Mouse (Mus musculus) lung, embryonic 14.5 days (tissue): ENCODE results near the gene Rab36. TPM values are rescaled to one million over a fixed set of nuclear protein-coding genes. Genes with fewer than 3 reads are reported as not detected.
A peak's percentile ranks its signal among the peaks of the same experiment; 100 is the strongest.

ENCODE experiments used
- ATAC-seq: fragments of 200-750 bp; cut with Nextera tagmentation; 2 replicates; pipeline ENCODE4 v1.8.0; 2017; ENCODE audit warnings: mild to moderate bottlenecking, moderate TSS enrichment, moderate library complexity; ENCODE audit not compliant: insufficient read depth
- DNase-seq: peaks from one replicate; pipeline ENCODE4 v3.0.0-alpha.2; 2015
- H3K27ac ChIP-seq: fragments of 300-500 bp; sonication (generic); 2 replicates; pipeline ENCODE4 v1.5.1; 2014; ENCODE audit warnings: low read depth, mild to moderate bottlenecking, moderate library complexity
- H3K27me3 ChIP-seq: fragments of 300-500 bp; sonication (generic); 2 replicates; pipeline ENCODE4 v1.6.1; 2014; ENCODE audit warnings: low read length, control low read depth; ENCODE audit not compliant: insufficient read depth
- H3K36me3 ChIP-seq: fragments of 300-500 bp; sonication (generic); 2 replicates; pipeline ENCODE4 v1.6.1; 2014; ENCODE audit warnings: control low read depth; ENCODE audit not compliant: insufficient read depth
- H3K4me1 ChIP-seq: fragments of 300-500 bp; sonication (generic); 2 replicates; pipeline ENCODE4 v1.6.1; 2014; ENCODE audit warnings: antibody characterized with exemption, control low read depth; ENCODE audit not compliant: insufficient read depth
- H3K4me2 ChIP-seq: fragments of 300-500 bp; sonication (generic); 2 replicates; pipeline ENCODE4 v1.6.1; 2014; ENCODE audit warnings: mild to moderate bottlenecking
- H3K4me3 ChIP-seq: fragments of 300-500 bp; sonication (generic); 2 replicates; pipeline ENCODE4 v1.5.1; 2014; ENCODE audit warnings: low read depth, low read length
- H3K9ac ChIP-seq: fragments of 300-500 bp; sonication (generic); 2 replicates; pipeline ENCODE4 v1.6.1; 2014
- H3K9me3 ChIP-seq: fragments of 300-500 bp; sonication (generic); 2 replicates; pipeline ENCODE4 v1.6.1; 2016; ENCODE audit warnings: low read depth, low read length, control low read depth
- CTCF ChIP-seq: IDR thresholded peaks from 2 replicates; pipeline ENCODE4 v1.5.1; 2016; ENCODE audit warnings: antibody characterized with exemption, low read depth
- WGBS: fragments of 180-500 bp; shearing (Covaris S2); extraction: QIAGEN DNeasy Blood & Tissue Kit; methylation state at CpG from one replicate; pipeline ENCODE4 v1.1.7; 2014; 5-methylcytosine and 5-hydroxymethylcytosine counted together
- polyA plus RNA-seq: library from polyadenylated mRNA; unstranded; fragments of >200 nt; fragmentation: Nextera tagmentation; extraction: Ambion mirVana; gene quantifications from 2 replicates; pipeline ENCODE4 v1.2.1, GENCODE M21; 2014

Gene Rab36
- polyA plus RNA-seq, 1 experiment from 2014 or later, result 14.8 TPM

DNA sequence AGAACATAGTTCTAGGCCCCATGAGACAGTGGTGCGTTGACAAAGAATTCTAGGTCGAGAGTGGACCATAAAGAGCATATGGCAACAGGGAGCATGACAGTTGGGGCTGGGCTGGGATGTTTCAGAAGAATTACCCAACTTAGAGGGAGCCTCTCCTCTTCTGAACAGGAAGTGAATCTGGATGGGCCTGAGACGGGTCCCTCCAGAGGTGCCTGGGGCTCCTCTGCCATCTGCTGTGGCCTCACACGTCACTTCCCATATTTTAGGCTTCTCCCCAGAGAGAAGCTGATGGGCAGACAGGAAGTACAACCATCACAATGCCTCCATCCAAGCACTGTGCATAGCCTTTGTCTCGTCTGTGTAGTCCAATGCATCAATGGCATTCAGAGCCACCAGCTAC, 18.8 kb downstream of the Rab36 start:
- Histone ChIP-seq H3K4me1 (peaks cover 7% of the 10 kb centered on the region), H3K4me2 (no peak overlapping the region), H3K9ac (no peak overlapping the region), H3K27ac (no peak overlapping the region), H3K27me3 (no peaks in the 10 kb centered on the region), H3K9me3 (no peaks in the 10 kb centered on the region), H3K36me3 (no peaks in the 10 kb centered on the region), H3K4me3 (no peak overlapping the region)
- DNase-seq (no peak), ATAC-seq (no peak)
- WGBS, result 62% methylated on average over 5 of the region's 5 CpGs
- no peak for TF ChIP-seq CTCF

DNA sequence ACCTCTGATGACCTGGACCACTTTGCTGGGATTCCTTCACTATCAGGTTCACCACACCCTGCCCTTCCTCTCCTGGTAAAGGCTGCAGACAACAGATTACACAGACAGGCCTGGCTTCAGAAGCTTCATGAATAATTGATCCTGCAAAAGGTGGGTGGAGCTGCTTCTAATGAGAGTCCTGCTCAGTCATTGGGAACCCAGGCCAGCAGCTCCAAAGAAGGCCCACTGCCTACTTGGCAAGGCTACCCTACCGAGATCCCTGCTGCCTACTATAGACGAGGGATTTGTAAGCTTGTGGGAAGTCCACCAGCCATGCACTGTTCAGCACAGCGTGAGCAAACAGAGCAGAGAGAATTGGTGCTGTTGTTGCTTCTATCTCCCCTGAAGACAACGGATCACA, 19.4 kb downstream of the Rab36 start:
- Histone ChIP-seq H3K4me3 (no peak overlapping the region), H3K36me3 (no peaks in the 10 kb centered on the region), H3K9ac (no peak overlapping the region), H3K4me2 (no peak overlapping the region), H3K27me3 (no peaks in the 10 kb centered on the region), H3K27ac (no peak overlapping the region), H3K9me3 (no peaks in the 10 kb centered on the region), H3K4me1 (peaks cover 7% of the 10 kb centered on the region)
- ATAC-seq (no peak), DNase-seq (no peak)
- no peak for TF ChIP-seq CTCF
- 17% methylated on average over 4 of the region's 4 CpGs for whole genome bisulfite sequencing

DNA sequence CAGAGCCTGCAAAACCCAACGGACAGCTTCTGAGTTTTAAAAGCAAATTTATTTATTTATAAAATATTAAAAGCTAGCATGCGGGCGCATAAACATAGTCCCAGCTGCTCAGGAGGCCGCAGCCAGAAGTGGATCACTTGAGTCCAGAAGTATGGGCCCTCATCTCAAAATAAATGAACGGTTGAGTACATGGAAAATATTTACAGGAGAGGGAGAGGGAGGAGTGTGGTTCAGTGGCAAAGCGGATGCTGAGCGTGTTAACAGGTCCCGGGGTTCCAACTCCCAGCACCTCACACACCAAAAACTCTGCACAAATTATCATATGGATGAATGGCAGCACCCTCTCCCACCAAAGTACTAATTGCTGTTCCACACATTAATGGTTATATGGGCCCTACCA, 21.5 kb downstream of the Rab36 start:
- Histone ChIP-seq H3K27me3 (no peaks in the 10 kb centered on the region), H3K9ac (no peak overlapping the region), H3K4me3 (no peak overlapping the region), H3K9me3 (no peaks in the 10 kb centered on the region), H3K27ac (no peak overlapping the region), H3K36me3 (no peaks in the 10 kb centered on the region), H3K4me1 (peaks cover 20% of the 10 kb centered on the region), H3K4me2 (no peak overlapping the region)
- WGBS, result 42% methylated on average over 8 of the region's 8 CpGs
- ATAC-seq, result no peak
- TF ChIP-seq CTCF, result no peak
- DNase-seq, result peak; percentile 35

DNA sequence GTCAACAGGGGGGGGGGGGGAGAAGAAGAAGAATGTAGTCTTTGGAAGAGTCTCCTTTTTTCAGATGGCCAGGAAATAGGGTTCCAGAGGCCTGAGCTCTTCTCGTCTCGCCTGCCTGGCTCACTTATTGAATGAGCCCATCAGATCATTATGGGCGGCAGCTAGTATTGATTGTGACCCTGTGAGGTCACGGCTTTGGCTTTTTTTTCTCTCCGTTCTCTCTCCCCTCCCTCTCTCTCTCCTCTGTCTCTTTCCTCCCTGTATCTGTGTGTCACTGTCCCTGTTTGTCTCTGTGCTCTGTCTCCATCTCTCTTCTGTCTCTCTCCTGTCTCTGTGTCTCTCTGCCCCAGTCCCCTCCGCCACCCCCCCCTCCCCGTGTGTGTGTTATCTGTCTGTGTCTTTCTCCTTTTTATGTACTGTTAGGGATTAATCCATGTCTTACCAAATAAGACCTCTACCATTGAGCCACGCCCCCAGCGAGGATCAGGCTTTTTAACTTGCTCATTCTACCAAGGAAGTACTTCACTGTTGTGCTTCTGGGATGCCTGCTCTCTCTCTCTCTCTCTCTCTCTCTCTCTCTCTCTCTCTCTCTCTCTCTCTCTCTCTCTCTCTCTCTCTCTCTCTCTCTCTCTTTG, 22.0 kb downstream of the Rab36 start:
- Histone ChIP-seq H3K27ac (no peak overlapping the region), H3K9me3 (no peaks in the 10 kb centered on the region), H3K9ac (no peak overlapping the region), H3K36me3 (no peaks in the 10 kb centered on the region), H3K4me3 (no peak overlapping the region), H3K4me2 (peak overlapping the region; percentile 10; the same call in 1 of the 2 replicates), H3K4me1 (peaks cover 23% of the 10 kb centered on the region), H3K27me3 (no peaks in the 10 kb centered on the region)
- DNase-seq, result peak; percentile 61
- WGBS, result 32% methylated on average over 9 of the region's 9 CpGs
- no peak for ATAC-seq
- no peak for TF ChIP-seq CTCF

DNA sequence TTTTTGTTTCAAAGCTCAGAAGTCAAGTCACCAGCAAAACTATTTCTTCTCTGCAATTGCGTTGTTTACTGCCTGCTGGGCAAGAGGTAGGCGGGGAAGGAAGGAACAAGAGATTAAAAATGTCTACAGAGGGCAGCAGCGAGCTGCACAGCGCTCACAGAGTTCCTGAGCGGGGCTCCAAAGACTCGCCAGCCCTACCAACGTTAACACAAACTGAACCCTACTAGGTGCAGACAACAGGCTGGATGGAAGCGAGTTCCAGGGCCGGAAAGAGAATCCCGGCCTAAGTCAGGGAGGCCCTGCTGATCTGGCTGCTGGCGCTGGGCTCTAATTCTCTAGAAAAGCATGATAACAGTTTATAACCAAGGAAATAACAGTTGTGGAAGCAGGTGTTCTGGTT, 22.5 kb downstream of the Rab36 start:
- no peak overlapping the region for H3K9ac ChIP-seq
- TF ChIP-seq CTCF, result peak; percentile 81
- no peak overlapping the region for H3K27ac ChIP-seq
- no peaks in the 10 kb centered on the region for H3K27me3 ChIP-seq
- no peaks in the 10 kb centered on the region for H3K36me3 ChIP-seq
- no peak overlapping the region for H3K4me3 ChIP-seq
- DNase-seq (peak; percentile 91), ATAC-seq (0 out of 2 replicates have a peak, but pooled peaks have one; percentile 28)
- peak overlapping the region; percentile 94 for H3K4me2 ChIP-seq
- under 1% methylated on average over 11 of the region's 11 CpGs for WGBS
- peaks cover 23% of the 10 kb centered on the region for H3K4me1 ChIP-seq
- no peaks in the 10 kb centered on the region for H3K9me3 ChIP-seq

DNA sequence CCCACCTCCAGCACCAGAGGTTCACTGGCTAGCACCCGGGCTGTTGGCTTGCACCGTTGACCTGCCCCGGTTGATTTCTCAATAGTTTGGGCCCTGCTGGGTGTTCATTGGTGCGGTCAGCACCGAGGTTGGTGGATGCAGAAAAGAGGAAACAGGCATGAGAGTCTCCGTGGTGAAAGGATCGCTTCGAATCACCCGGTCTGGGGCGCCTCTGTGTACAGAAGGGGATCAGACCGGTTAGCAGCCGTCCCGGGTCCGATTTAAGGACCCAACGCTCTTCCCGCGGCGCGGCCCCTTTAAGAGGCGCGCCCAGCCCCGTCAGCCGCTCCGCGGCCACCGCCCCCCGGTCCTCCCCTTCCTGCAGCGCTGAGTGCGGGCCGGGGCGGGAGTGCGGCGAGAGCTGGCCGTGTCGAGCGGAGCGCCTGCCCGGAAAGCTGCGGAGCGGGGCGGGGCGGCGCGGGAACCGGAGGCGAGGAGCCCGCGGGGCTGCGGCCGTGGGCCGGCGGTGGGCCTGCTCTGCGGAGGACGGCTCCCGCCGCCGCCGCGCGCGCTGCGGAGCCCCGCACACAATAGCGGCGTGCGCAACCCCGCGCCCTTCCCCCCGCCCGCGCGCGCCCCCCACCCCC, 23.5 kb downstream of the Rab36 start, which contains the start of gene Bcr:
Gene Bcr (plus strand): TSS at position 376 of the 626 bp plus-strand sequence.
- Histone ChIP-seq H3K9me3 (no peaks in the 10 kb centered on the region), H3K27me3 (no peaks in the 10 kb centered on the region), H3K4me2 (peak within 1 kb of the TSS; percentile 94), H3K9ac (peak within 1 kb of the TSS; percentile 76), H3K4me3 (peak within 1 kb of the TSS; percentile 85), H3K4me1 (peaks cover 20% of the 10 kb centered on the region), H3K27ac (peak within 1 kb of the TSS; percentile 42; the same call in 1 of the 2 replicates), H3K36me3 (no peaks in the 10 kb centered on the region)
- ATAC-seq (peak; percentile 86), DNase-seq (peak; percentile 86)
- WGBS, result under 1% methylated on average over 28 of the region's 73 CpGs
- no peak for TF ChIP-seq CTCF

DNA sequence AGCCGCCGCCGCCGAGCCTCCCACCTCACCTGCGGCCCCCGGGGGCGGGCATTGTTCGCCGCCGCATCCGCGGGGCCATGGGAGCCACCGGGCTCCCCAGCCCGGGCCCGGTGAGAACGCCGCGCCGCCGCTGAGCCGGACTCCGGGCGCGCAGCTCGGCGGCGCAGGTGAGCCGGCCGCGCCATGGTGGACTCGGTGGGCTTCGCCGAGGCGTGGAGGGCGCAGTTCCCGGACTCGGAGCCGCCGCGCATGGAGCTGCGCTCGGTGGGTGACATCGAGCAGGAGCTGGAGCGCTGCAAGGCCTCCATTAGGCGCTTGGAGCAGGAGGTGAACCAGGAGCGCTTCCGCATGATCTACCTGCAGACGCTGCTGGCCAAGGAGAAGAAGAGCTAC, 24.0 kb downstream of the Rab36 start:
- peak overlapping the region; percentile 76 for H3K9ac ChIP-seq
- DNase-seq (peak; percentile 37), ATAC-seq (peak; percentile 4)
- H3K9me3 ChIP-seq, result no peaks in the 10 kb centered on the region
- H3K27me3 ChIP-seq, result no peaks in the 10 kb centered on the region
- peak overlapping the region; percentile 85 for H3K4me3 ChIP-seq
- H3K27ac ChIP-seq, result peak overlapping the region; percentile 42; the same call in 1 of the 2 replicates
- no peaks in the 10 kb centered on the region for H3K36me3 ChIP-seq
- H3K4me2 ChIP-seq, result peak overlapping the region; percentile 94
- peaks cover 20% of the 10 kb centered on the region for H3K4me1 ChIP-seq
- no peak for TF ChIP-seq CTCF
- WGBS, result under 1% methylated on average over 48 of the region's 48 CpGs
